Mouse (Mus musculus): ENCODE results near the gene Prr22. TPM values are rescaled to one million over a fixed set of nuclear protein-coding genes. Genes with fewer than 3 reads are reported as not detected.

The Prr22 gene
- total and polyA plus RNA-seq, 2 experiments from 2014 or later: 0.44 to 1.1 TPM

DNA sequence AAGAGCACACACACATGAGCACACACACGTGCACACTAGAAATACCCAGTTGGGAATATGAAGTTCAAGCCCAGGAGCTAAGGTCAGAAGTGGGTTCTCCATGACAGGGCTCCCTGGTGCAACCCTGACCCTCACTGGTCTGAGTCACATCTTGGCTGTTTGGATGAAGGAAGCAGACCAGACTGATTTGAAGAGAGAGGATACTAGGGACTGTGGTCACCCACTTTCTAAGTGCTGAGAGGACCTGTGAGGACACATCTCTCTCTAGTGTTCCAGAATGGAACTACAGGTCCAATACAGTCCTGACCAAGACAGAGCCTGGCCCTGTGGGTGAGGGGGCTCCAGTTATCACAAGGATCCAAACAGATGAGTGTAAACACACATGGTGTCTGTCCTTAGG, 35.7 kb downstream of the Prr22 start:
- 73% methylated on average over 1 of the region's 1 CpGs for WGBS
- ATAC-seq (ENCODE audit: low FRiP score): no peak
- TF ChIP-seq CTCF (IDR thresholded peaks at IDR 0.05): peak; percentile 52
- Histone ChIP-seq H3K36me3 (ENCODE audit: insufficient read depth, low read length) (no peaks in the 10 kb centered on the region), H3K4me2 (ENCODE audit: low read depth, low read length, poor library complexity, severe bottlenecking) (no peak overlapping the region), H3K4me3 (ENCODE audit: low read depth, low read length) (no peak overlapping the region), H3K4me1 (ENCODE audit: insufficient read depth, low read length) (0 out of 2 replicates have a peak, but pooled peaks cover 3% of the 10 kb centered on the region), H3K9ac (replicated peaks; ENCODE audit: low read length, poor library complexity, severe bottlenecking) (no peak overlapping the region), H3K27me3 (ENCODE audit: insufficient read depth, low read length) (no peaks in the 10 kb centered on the region), H3K9me3 (ENCODE audit: low read length) (no peaks in the 10 kb centered on the region), H3K27ac (ENCODE audit: low read depth, low read length) (no peak overlapping the region)
- DNase-seq (ENCODE audit: low spot score): peak; percentile 36

- ATAC-seq (ENCODE audit: low FRiP score) (peak; percentile 79), DNase-seq (ENCODE audit: low spot score) (peak; percentile 88)
- Histone ChIP-seq H3K4me1 (ENCODE audit: insufficient read depth, low read length) (0 out of 2 replicates have a peak, but pooled peaks cover 3% of the 10 kb centered on the region), H3K4me3 (ENCODE audit: low read depth, low read length) (no peak overlapping the region), H3K36me3 (ENCODE audit: insufficient read depth, low read length) (no peaks in the 10 kb centered on the region), H3K4me2 (ENCODE audit: low read depth, low read length, poor library complexity, severe bottlenecking) (no peak overlapping the region), H3K27me3 (ENCODE audit: insufficient read depth, low read length) (no peaks in the 10 kb centered on the region), H3K27ac (ENCODE audit: low read depth, low read length) (no peak overlapping the region), H3K9ac (replicated peaks; ENCODE audit: low read length, poor library complexity, severe bottlenecking) (no peak overlapping the region), H3K9me3 (ENCODE audit: low read length) (no peaks in the 10 kb centered on the region)
- WGBS: 8% methylated on average over 9 of the region's 9 CpGs
- peak; percentile 99 for TF ChIP-seq CTCF (IDR thresholded peaks at IDR 0.05)
Measured at GRCm38 (mm10) chr17:56808518-56808917, 38.5 kb downstream of the Prr22 start.

DNA sequence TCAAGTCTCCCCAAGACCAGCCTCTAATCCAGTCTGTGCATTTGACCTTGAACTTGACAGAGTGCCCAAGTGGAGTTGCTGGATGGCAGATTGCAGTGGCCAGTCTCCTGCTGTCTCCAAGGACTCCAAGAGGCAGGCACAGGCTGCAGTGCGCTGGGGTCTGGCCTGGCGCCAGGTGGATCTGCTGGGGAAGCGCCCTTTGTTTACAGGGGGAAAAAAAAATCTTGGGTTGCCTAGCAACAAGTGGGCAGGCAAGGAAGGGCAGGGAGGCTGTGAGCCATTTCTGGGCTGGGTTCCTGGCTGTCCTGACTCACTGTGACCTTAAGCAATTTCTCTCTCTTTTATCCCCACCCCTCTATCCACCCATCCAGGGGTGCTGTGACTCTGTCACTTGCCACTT, 40.2 kb downstream of the Prr22 start:
- no peak overlapping the region for H3K9ac ChIP-seq (replicated peaks; ENCODE audit: low read length, poor library complexity, severe bottlenecking)
- peaks cover 10% of the 10 kb centered on the region for H3K4me1 ChIP-seq (ENCODE audit: insufficient read depth, low read length)
- no peak overlapping the region for H3K4me2 ChIP-seq (ENCODE audit: low read depth, low read length, poor library complexity, severe bottlenecking)
- 0 out of 2 replicates have a peak overlapping the region, but pooled peaks have one; percentile 43 for H3K27ac ChIP-seq (ENCODE audit: low read depth, low read length)
- no peak for TF ChIP-seq CTCF (IDR thresholded peaks at IDR 0.05)
- no peaks in the 10 kb centered on the region for H3K27me3 ChIP-seq (ENCODE audit: insufficient read depth, low read length)
- H3K36me3 ChIP-seq (ENCODE audit: insufficient read depth, low read length): no peaks in the 10 kb centered on the region
- 7% methylated on average over 3 of the region's 3 CpGs for WGBS
- H3K9me3 ChIP-seq (ENCODE audit: low read length): no peaks in the 10 kb centered on the region
- ATAC-seq (ENCODE audit: low FRiP score) (peak; percentile 47), DNase-seq (ENCODE audit: low spot score) (peak; percentile 95)
- H3K4me3 ChIP-seq (ENCODE audit: low read depth, low read length): no peak overlapping the region

GRCm38 (mm10) chr17:56814316-56815056, 44.4 kb downstream of the Prr22 start:
- peak; percentile 80 for ATAC-seq (ENCODE audit: low FRiP score)
- DNase-seq (ENCODE audit: low spot score): peak; percentile 92
- H3K4me3 ChIP-seq (ENCODE audit: low read depth, low read length): no peak overlapping the region
- no peaks in the 10 kb centered on the region for H3K9me3 ChIP-seq (ENCODE audit: low read length)
- 5% methylated on average over 24 of the region's 24 CpGs for WGBS
- peak overlapping the region; percentile 26 for H3K4me2 ChIP-seq (ENCODE audit: low read depth, low read length, poor library complexity, severe bottlenecking)
- TF ChIP-seq CTCF (IDR thresholded peaks at IDR 0.05): no peak
- no peaks in the 10 kb centered on the region for H3K36me3 ChIP-seq (ENCODE audit: insufficient read depth, low read length)
- H3K9ac ChIP-seq (replicated peaks; ENCODE audit: low read length, poor library complexity, severe bottlenecking): no peak overlapping the region; the same call in 1 of the 2 replicates
- peak overlapping the region; percentile 71 for H3K27ac ChIP-seq (ENCODE audit: low read depth, low read length)
- peaks cover 11% of the 10 kb centered on the region for H3K4me1 ChIP-seq (ENCODE audit: insufficient read depth, low read length)
- no peaks in the 10 kb centered on the region for H3K27me3 ChIP-seq (ENCODE audit: insufficient read depth, low read length)

DNA sequence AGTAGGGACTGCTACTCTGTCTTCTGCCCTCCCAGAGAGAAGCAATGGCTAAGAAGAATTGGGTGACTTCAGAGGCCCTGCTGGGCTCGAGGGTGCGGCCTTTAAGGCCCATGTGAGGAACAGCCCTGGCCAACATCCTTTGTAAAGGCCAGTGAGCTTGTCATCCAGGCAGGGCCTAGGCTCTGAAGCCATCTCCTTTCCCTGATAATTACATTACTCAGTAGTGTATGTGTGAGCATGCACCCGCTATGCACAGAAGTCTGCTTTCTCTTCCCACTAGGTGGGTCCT, 45.0 kb downstream of the Prr22 start:
- Histone ChIP-seq H3K9me3 (ENCODE audit: low read length) (no peaks in the 10 kb centered on the region), H3K36me3 (ENCODE audit: insufficient read depth, low read length) (no peaks in the 10 kb centered on the region), H3K27me3 (ENCODE audit: insufficient read depth, low read length) (no peaks in the 10 kb centered on the region), H3K9ac (replicated peaks; ENCODE audit: low read length, poor library complexity, severe bottlenecking) (no peak overlapping the region; the same call in 1 of the 2 replicates), H3K4me3 (ENCODE audit: low read depth, low read length) (no peak overlapping the region), H3K4me1 (ENCODE audit: insufficient read depth, low read length) (peaks cover 11% of the 10 kb centered on the region), H3K27ac (ENCODE audit: low read depth, low read length) (peak overlapping the region; percentile 71), H3K4me2 (ENCODE audit: low read depth, low read length, poor library complexity, severe bottlenecking) (no peak overlapping the region)
- TF ChIP-seq CTCF (IDR thresholded peaks at IDR 0.05): no peak
- WGBS: 44% methylated on average over 3 of the region's 3 CpGs
- no peak for ATAC-seq (ENCODE audit: low FRiP score)
- no peak for DNase-seq (ENCODE audit: low spot score)

DNA sequence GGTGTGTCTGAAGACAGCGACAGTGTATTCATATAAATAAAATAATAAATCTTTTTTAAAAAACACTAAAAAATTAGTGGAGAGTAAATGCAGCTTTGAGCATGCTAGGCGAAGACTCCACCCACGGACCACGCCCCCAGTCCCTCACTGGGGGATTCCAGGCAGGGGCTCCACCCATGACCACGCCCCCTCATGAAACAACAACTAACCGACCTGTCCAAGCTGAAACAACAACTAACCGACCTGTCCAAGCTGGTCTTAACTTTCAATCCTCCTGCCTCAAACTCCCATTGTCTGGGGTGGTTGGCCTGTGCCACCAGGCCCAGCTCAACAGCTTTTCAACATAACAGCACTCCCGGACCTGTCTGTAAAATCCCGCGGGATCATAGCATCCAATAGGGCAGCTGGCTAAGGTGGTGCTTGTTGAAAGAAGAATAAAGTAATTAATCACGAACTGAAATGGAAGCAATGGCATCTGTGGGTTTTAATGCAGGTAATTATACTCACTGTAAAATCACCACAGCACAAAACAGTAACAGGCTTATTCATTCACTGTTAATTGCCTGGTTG, 48.1 kb downstream of the Prr22 start:
- H3K4me1 ChIP-seq (ENCODE audit: insufficient read depth, low read length): peaks cover 8% of the 10 kb centered on the region
- DNase-seq (ENCODE audit: low spot score) (peak; percentile 47), ATAC-seq (ENCODE audit: low FRiP score) (no peak)
- H3K36me3 ChIP-seq (ENCODE audit: insufficient read depth, low read length): no peaks in the 10 kb centered on the region
- H3K4me2 ChIP-seq (ENCODE audit: low read depth, low read length, poor library complexity, severe bottlenecking): no peak overlapping the region
- H3K27ac ChIP-seq (ENCODE audit: low read depth, low read length): no peak overlapping the region
- H3K4me3 ChIP-seq (ENCODE audit: low read depth, low read length): no peak overlapping the region
- 48% methylated on average over 11 of the region's 11 CpGs for WGBS
- no peak for TF ChIP-seq CTCF (IDR thresholded peaks at IDR 0.05)
- no peaks in the 10 kb centered on the region for H3K9me3 ChIP-seq (ENCODE audit: low read length)
- H3K9ac ChIP-seq (replicated peaks; ENCODE audit: low read length, poor library complexity, severe bottlenecking): no peak overlapping the region
- H3K27me3 ChIP-seq (ENCODE audit: insufficient read depth, low read length): no peaks in the 10 kb centered on the region

Measured in midbrain, postnatal 0 days (tissue).